Mouse (Mus musculus): Measurements from ENCODE around the gene Thsd7b. TPM values are rescaled to one million over a fixed set of nuclear protein-coding genes. Genes with fewer than 3 reads are reported as not detected.

Gene Thsd7b
- 4.2 and 4.6 TPM in 2 replicates for polyA plus RNA-seq (2012; rRNA removed)

GRCm38 (mm10) chr1:129272982-129273937 is at the start of gene Thsd7b:
Gene Thsd7b (plus strand): TSS chr1:129273302.
- peak in 1 of 2 experiments; percentile 61 for DNase-seq (ENCODE audit: extremely low spot score in 1 of 2, low spot score in 1 of 2)

DNA sequence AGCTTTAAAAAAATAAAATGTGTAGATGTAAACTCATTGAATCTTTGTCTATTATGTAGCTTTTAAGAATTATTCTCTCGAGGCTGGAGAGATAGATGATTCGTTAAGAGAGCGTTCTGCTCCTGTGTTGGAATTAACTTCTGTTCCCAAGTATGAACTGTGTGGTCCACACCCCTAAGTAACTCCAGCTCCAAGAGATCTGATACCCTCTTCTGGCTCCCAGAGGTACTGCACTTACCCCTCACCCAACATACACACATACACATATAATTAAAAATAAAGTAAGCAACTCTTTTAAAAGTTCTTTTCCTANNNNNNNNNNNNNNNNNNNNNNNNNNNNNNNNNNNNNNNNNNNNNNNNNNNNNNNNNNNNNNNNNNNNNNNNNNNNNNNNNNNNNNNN is 28.8 kb upstream of the Thsd7b start:
- DNase-seq (ENCODE audit: extremely low spot score in 1 of 2, low spot score in 1 of 2) = peak; percentile 5 to 65

DNA sequence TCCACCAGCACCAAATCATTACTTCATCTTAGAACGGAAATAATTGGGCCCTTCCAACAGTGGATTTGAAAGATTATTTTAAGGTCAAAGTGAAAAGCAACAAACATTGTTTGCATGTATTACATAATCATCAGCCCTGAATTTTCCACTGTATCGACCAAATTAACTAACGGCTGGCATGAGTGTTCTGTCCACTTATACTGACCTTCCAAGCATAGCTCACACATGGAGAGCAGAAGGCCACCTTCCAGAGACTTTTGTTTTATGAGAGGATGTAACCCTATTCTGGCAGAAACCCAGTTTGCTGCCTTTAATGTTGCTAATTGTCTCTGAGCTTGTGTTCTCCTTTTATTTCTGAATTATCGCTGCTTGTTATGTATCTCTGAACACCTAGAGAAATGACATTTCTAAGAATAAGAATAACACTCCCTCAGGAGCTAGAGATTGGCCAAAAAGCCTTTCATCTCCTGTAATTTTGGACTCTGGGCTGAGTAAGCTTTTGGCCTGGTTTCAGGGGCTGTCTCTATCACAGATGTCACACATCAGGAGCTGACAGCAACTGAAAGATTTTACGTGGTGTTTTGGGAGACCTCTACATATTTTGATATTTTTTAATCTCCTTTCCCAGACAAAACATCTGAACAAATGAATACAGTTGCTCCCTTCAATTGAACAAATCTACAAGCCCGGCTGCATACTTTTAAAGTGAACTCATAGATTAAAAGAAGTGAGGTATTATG is 22.2 kb upstream of the Thsd7b start:
- no peak for DNase-seq (ENCODE audit: extremely low spot score in 1 of 2, low spot score in 1 of 2)

DNA sequence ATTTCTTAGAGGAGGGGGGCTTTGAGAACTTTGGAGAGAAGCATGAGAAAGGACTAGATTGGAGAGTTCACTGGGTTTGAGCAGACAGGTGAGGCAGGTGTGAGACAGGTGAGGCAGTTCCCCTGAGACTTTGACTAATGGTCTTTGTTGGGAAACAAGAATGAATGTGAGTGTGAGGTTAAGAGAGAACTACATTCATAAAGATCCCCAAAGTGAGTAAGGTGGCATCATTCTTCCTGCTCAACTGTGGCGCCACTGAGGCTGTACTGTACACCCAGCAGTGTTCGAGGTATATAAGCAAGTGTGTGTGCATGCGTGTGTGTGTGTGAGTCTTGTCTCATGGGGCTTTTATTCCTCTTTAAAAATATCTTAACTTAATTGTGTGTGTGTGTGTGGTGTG is 6.4 kb upstream of the Thsd7b start:
- DNase-seq (ENCODE audit: extremely low spot score in 1 of 2, low spot score in 1 of 2) = no peak

GRCm38 (mm10) chr1:129304173-129304572 is 31.1 kb downstream of the Thsd7b start:
- DNase-seq (ENCODE audit: extremely low spot score in 1 of 2, low spot score in 1 of 2) = no peak

GRCm38 (mm10) chr1:129324388-129324787 is 51.3 kb downstream of the Thsd7b start:
- peak; percentile 3 to 36 for DNase-seq (ENCODE audit: extremely low spot score in 1 of 2, low spot score in 1 of 2)

DNA sequence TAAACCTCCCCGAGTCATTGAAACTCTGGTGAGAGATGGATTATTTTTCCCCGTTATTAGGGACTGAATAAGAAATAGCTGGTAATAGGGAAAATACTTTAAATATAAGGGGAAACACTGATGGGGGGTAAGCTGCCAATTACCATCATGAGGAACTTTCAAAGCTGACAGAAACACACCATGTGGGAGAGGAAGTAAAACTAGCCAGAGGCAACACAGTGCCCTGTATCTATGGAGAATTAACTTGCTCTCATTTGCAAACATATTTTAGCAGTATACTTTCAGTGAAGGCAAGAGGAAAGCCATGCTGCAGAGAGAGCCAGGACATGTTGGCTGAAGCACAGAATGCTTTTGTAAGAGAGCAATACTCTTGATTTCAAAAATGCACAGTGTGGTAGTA is 51.7 kb downstream of the Thsd7b start:
- no peak for DNase-seq (ENCODE audit: extremely low spot score in 1 of 2, low spot score in 1 of 2)

DNA sequence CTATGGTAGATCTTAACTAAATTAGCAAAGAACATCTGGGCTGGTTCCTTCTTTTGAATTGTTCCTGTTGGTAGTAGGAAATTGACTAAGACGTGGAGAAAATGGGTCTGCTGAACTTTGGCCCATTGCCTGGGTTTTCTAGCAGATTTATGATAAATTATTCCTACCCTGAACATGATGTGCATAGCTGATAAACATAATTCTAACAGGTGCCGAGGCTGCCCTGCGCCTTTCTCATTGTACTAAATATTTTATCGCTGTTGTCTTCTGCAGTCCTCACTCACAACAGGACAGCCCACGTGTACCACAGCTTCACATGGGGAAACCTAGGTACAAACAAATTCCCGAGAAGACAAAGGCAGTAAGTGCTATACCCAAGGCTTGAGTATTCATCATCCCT is 83.5 kb downstream of the Thsd7b start:
- DNase-seq (ENCODE audit: extremely low spot score in 1 of 2, low spot score in 1 of 2) = no peak

DNA sequence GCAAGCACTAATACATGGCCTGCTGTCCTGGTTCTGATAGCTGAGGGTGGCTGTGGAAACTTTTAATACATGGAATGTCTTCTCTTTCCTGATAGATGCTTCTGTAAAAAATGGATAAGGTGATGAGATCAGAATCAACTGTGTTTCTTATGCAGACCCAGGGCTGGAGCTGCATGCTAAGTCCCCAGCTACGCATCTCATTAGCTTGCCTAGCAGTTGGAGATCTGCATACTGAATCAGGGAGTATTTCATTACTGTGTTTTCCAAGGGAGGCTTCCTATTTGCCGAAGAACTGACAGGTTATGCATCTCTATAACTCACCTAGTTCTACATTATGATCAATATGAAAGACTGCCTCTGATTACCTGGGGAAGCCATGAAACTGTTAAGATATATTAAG is 84.3 kb downstream of the Thsd7b start:
- DNase-seq (ENCODE audit: extremely low spot score in 1 of 2, low spot score in 1 of 2) = no peak

- no peak for DNase-seq (ENCODE audit: extremely low spot score in 1 of 2, low spot score in 1 of 2)
Measured at GRCm38 (mm10) chr1:129363368-129363767, 90.3 kb downstream of the Thsd7b start.

GRCm38 (mm10) chr1:129364828-129365227 is 91.7 kb downstream of the Thsd7b start:
- DNase-seq (ENCODE audit: extremely low spot score in 1 of 2, low spot score in 1 of 2) = no peak

DNA sequence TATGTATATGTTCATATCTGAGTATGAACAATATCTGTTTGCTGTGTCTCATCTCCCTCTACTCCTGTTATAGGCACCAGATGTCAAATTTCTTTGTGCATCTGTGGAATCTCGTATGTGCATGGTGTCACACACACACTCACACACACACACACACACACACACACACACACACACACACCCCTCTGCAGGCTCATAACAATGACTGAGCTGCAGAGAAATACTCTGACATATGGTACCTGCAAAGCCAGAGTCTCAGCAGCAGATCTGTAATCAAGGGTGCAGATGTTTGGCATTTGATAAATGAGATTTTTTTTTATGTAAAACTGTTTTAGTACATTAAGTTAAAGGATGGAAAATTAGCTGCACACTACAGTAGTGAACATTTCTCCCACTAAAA is 92.5 kb downstream of the Thsd7b start:
- DNase-seq (ENCODE audit: extremely low spot score in 1 of 2, low spot score in 1 of 2) = no peak

GRCm38 (mm10) chr1:129386479-129386878 is 113.4 kb downstream of the Thsd7b start:
- no peak for DNase-seq (ENCODE audit: extremely low spot score in 1 of 2, low spot score in 1 of 2)

DNA sequence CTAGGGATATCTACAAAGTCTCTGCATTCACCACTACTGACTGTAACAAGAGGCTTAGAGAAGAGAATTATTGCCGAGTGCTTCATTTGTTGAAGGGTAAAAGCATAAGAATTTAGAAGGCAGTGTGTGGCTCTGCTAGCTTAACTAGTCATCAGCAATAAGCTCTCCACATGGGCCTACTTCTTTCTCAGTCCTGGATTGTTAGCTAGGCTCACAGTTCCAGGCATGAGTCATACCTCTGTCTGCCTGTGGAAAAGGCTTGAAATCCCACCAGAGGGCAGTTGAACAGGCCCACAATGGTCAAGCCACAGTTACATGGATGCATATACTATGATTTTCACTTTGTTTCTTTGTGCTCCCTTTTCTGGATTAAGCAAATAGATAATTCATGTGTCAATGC is 138.5 kb downstream of the Thsd7b start:
- DNase-seq (ENCODE audit: extremely low spot score in 1 of 2, low spot score in 1 of 2) = no peak

GRCm38 (mm10) chr1:129421581-129421980 is 148.5 kb downstream of the Thsd7b start:
- peak; percentile 59 to 66 for DNase-seq (ENCODE audit: extremely low spot score in 1 of 2, low spot score in 1 of 2)

GRCm38 (mm10) chr1:129464414-129464813 is 191.3 kb downstream of the Thsd7b start:
- no peak for DNase-seq (ENCODE audit: extremely low spot score in 1 of 2, low spot score in 1 of 2)

DNA sequence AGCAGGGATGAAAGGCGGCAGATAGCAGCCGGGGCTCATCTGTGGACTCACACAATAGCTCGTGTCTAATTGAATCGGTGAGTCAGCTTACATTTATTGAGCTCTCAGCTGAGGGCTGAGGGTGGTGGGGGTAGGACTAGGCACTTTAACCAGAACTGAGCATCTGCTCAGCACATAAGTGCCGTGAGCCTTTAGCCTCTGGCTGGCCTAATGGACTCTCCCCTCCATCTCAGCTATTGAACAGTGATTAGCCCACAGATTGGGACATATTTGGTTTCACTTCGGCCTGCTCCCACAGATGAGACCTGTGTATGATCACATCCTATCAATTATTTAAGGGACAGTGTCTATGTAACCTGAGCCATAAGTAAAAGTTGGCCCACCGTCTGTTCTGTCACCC is 200.4 kb downstream of the Thsd7b start:
- DNase-seq (ENCODE audit: extremely low spot score in 1 of 2, low spot score in 1 of 2) = no peak

DNA sequence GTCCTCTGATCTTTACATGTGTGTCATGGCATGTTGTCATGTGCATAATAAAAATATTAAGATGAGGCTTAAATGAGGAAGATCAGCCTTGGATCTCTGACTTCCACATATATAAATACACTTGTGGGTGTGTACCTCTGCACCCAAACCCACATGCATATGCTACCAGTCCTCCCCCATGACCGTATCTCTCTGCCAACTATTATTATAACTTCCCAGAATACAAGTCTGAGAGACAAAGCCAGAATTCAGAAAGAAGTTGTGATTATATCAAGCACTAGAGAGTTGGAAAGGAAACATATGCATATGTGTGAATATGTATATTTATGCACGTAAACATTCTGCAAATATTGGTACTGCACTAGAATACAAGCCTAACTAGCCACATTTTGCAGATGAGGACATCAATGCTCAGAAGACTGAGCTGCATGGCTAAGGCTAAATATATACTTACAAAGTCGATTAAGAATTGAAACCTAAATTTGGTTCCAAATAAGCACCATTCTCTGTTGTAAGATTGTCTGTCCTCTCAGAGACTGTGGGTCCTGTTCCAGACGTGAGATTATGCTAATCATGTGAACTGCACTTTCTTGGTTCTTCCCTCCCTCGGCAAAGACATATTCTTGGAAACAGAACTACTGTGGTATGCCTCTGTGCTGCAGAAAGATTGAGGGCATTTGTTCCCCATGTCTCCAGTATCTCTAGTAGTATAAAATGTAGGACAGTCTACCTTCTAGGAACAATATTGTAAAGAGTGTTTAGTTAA is 211.3 kb downstream of the Thsd7b start:
- peak in 1 of 2 experiments; percentile 31 for DNase-seq (ENCODE audit: extremely low spot score in 1 of 2, low spot score in 1 of 2)

DNA sequence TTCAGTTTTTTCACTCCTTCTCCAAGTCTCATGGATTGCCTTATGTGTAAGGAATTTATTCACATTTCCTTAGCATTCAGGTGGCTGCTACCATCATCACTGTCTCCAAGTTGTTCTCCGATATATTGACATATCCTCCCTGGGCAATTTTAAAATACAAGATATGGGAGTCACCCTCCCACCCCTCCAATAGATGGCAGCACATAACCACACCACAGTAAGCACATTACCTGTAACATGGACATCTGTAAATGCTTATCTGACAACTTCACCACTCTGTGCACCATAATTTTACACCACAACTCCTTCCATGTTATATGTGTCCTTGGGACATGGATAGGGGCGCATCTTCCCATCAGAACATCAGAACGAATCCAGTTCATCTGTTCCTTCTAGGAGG is 218.0 kb downstream of the Thsd7b start:
- DNase-seq (ENCODE audit: extremely low spot score in 1 of 2, low spot score in 1 of 2) = peak in 1 of 2 experiments; percentile 44

- DNase-seq (ENCODE audit: extremely low spot score in 1 of 2, low spot score in 1 of 2) = no peak
Measured at GRCm38 (mm10) chr1:129493929-129494328, 220.8 kb downstream of the Thsd7b start.

DNA sequence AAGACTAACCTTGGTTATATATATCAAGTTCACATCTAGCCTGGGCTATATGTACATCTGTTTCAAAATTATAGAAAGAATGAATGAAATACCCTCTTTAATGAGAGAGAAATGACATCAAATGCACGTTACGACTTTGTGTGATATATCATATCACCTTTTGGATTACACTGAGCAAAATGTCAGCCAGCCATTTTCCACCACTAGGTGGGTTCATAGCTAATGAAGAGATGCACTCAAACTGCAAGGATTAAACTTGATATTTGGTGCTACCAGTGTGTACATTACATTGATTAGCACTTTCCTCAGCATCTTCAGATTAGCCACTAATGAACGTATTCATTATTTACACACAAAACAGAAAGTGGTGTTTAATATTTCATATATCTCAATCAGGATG is 228.6 kb downstream of the Thsd7b start:
- DNase-seq (ENCODE audit: extremely low spot score in 1 of 2, low spot score in 1 of 2) = no peak
